Mouse (Mus musculus) kidney, postnatal 4 days (tissue): ENCODE results near the gene Ncor2.

ENCODE experiments used
- DNase-seq, 2 experiments: peaks; one replicate each; pipeline ENCODE4 v3.0.0; 2021; ENCODE audit warnings: mixed read lengths in 2 of 2

Ncor2 gene

GRCm38 (mm10) chr5:125147124-125147523, 31.9 kb downstream of the Ncor2 start:
- DNase-seq, result no peak

GRCm38 (mm10) chr5:125143114-125143872, 35.7 kb downstream of the Ncor2 start:
- no peak for DNase-seq

- DNase-seq, result peak in 1 of 2 experiments; percentile 31
Measured at GRCm38 (mm10) chr5:125141916-125142315, 37.1 kb downstream of the Ncor2 start.

- DNase-seq, result no peak
Measured at GRCm38 (mm10) chr5:125141525-125141880, 37.5 kb downstream of the Ncor2 start.

- peak; percentile 100 for DNase-seq
Measured at GRCm38 (mm10) chr5:125140832-125141524, 38.0 kb downstream of the Ncor2 start.

GRCm38 (mm10) chr5:125140151-125140699, 38.8 kb downstream of the Ncor2 start:
- peak; percentile 64 to 72 for DNase-seq

- DNase-seq, result no peak
Measured at GRCm38 (mm10) chr5:125139669-125140068, 39.4 kb downstream of the Ncor2 start.

- no peak for DNase-seq
Measured at GRCm38 (mm10) chr5:125138841-125139430, 40.1 kb downstream of the Ncor2 start.

- DNase-seq, result no peak
Measured at GRCm38 (mm10) chr5:125137672-125138285, 41.2 kb downstream of the Ncor2 start.

- peak; percentile 53 to 69 for DNase-seq
Measured at GRCm38 (mm10) chr5:125136996-125137671, 41.9 kb downstream of the Ncor2 start.

- no peak for DNase-seq
Measured at GRCm38 (mm10) chr5:125136296-125136995, 42.6 kb downstream of the Ncor2 start.

- peak; percentile 72 to 83 for DNase-seq
Measured at GRCm38 (mm10) chr5:125134795-125135468, 44.1 kb downstream of the Ncor2 start.

- DNase-seq, result peak; percentile 53 to 65
Measured at GRCm38 (mm10) chr5:125134391-125134790, 44.6 kb downstream of the Ncor2 start.

- DNase-seq, result no peak
Measured at GRCm38 (mm10) chr5:125133651-125134050, 45.4 kb downstream of the Ncor2 start.

- no peak for DNase-seq
Measured at GRCm38 (mm10) chr5:125132566-125133260, 46.3 kb downstream of the Ncor2 start.

- no peak for DNase-seq
Measured at GRCm38 (mm10) chr5:125132069-125132468, 47.0 kb downstream of the Ncor2 start.

GRCm38 (mm10) chr5:125130406-125130805, 48.6 kb downstream of the Ncor2 start:
- no peak for DNase-seq

GRCm38 (mm10) chr5:125128939-125129385, 50.1 kb downstream of the Ncor2 start:
- no peak for DNase-seq

GRCm38 (mm10) chr5:125127920-125128319, 51.1 kb downstream of the Ncor2 start:
- DNase-seq, result no peak

GRCm38 (mm10) chr5:125127426-125127825, 51.6 kb downstream of the Ncor2 start:
- DNase-seq, result no peak
